Mouse (Mus musculus) gastrocnemius, postnatal 25 days (tissue): ENCODE results near the gene Sept14. TPM values are rescaled to one million over a fixed set of nuclear protein-coding genes. Genes with fewer than 3 reads are reported as not detected.

Source experiments
- DNase-seq: peaks from one replicate; pipeline ENCODE4 v3.0.0; 2022
- total RNA-seq, 2 experiments: library from RNA; stranded (reverse); gene quantifications; 1 replicate in 1 of 2; 2 replicates in 1 of 2; pipeline ENCODE4 v1.2.3; 2021

The Sept14 gene
- total RNA-seq, 2 experiments from 2014 or later = not detected

DNA sequence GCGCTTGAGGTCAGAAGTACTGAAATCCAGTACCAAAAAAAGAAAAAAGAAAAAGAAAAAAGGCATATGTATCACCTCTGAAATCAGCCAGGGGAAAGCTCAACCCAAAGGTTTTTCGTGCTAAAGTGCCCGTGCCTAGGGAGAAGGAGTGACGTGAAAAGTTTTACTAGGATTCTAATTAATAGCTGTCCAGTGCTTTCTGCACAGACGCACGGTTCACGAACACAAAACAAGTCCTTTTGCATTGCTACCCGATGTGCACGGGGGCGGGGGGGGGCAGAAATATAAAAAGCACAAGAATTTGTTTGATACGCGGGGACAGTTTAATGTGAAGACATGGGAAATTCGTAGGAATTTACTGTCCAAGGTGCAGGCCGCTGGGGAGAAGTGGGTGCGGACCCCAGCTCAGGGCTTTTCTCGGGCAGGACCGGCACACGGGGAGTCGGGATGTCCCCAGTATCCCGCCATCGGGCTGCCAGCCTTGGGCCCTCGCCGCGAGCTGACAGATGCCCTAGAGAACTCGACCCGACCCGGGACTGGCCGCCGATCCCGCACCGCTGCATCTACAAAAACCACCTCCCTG is 38.8 kb downstream of the Sept14 start:
- no peak for DNase-seq

DNA sequence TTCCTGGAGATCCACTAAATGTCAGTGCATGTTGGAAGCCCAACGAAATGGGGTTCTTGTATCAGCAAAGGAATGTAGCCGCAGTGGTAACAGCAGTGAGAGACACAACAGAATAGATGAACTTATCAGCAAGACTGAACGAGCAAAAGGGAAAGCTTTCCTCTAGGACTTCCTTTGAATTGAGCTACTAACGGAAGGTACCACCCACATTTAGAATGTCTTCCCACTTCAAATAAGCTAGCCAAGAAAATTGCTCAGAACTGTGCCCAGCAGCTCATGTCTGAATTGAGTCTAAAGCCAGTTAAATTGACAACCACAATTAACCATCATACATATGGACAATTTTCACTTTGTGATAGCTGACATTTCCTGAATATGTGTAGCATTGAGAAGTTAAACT is 40.5 kb downstream of the Sept14 start:
- no peak for DNase-seq

DNA sequence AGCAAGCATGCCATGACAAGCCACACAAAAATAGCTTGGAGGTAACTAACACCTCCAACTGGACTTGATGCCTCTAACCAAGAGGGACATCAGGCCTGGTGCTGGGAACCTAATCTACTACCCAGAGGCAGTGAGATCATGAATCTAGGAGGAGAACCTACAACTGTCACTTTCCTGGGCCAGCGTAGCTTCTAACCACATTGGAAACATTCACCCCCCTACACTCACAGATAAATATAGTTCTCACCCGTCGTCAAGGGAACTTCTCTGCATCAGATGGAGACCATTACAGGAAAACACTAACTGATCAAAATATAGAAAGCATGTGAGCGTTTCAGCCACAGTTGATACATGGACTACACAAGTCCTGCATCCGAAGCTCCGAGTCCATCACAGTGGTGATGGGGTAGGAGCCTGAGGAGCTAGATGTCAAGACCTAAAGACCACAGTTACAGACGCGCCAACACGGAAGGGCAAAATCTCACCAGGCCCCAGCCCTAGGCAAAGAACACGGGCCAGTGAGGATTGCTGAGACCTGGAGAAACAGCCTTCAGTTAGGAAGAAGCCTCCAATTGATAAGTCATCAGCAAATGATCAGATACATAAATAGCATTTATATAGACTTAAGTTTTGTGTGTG is 41.9 kb downstream of the Sept14 start:
- DNase-seq = no peak

DNA sequence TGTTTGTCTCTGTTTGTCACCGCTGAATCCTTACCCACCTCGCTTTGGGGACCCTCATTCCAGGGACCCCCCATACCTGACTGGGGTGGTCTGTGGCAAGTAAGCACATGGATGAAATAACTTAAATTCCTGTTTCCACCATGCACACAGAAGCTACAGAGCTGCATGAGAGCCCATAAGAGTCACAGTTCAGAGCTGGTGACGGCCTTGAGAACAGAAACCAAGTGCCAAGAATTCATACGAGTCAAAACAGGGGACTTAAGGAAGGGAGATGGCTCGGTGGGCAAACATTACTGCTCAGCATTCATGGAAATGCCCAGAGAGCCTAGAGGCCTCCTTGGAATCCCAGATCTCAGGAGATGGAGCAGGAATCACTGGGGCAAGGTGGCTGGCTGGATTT is 44.2 kb downstream of the Sept14 start:
- DNase-seq = no peak

DNA sequence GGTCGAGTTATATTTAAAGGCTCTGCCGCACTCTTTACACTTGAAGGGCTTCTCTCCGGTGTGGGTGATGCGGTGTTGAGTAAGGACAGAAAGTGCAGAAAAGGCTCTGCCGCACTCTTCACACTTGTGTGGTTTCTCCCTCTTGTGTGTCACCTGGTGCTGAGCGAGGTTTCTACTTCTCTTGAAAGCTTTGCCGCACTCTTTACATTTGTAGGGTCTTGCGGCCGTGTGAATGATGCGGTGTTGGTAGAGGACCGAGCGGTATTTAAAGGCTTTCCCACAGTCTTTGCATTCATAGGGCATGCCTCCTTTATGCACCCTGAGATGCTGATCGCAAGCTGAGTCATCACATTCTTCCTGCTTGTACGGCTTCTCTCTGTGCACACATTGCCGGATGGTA is 50.4 kb downstream of the Sept14 start:
- DNase-seq = no peak

DNA sequence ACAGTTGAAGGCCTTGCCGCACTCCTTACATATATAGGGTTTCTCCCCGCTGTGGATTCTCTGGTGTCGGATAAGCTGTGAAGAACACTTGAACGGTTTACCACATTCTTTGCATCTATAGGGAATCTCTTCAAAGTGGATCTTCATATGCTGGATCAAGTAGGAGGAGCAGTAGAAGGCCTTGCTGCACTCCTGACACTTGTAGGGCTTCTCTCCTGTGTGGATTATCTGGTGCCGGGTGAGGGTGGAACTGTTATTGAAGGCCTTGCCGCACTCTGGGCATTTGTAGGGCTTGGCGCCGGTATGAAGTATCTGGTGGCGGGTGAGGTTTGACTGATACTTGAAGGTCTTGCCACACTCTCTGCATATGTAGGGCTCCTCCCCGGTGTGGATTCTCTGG is 51.3 kb downstream of the Sept14 start:
- DNase-seq = no peak

DNA sequence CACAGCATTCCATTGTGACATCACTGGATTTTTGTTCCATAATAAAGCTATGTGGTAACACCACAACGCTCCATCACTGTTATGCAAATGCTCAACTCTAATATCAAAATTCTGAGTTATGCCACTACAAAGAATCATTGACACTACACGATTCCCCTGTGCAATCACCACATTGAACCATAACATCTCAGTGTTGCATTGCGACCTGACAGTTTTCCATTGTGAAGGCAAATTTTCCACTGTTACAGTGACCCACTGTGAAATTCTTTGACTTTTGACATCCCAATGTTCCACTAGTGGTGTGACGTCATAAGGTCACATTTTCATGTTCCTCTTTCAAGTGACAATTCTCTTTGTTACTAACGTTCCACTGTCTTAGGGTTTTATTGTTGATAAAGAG is 57.5 kb downstream of the Sept14 start:
- DNase-seq = no peak

Other genes with a start within 250 kb of the Sept14 start
- 10 to 100 TPM; 23.0 to 25.0 TPM for gene Sfswap, start 207.3 kb downstream of the Sept14 start, total RNA-seq
- under 1 TPM; 0.33 to 0.43 TPM for gene Mmp17, start 124.3 kb downstream of the Sept14 start, total RNA-seq
- gene Zfp11, start 38.4 kb downstream of the Sept14 start, total RNA-seq = 1 to 10 TPM; 1.8 TPM
- 10 to 100 TPM; 57.3 to 63.7 TPM for gene Mrps17, start 7.0 kb upstream of the Sept14 start, total RNA-seq
- 100 to 1,000 TPM; 510 to 555 TPM for gene Nipsnap2, start 16.6 kb upstream of the Sept14 start, total RNA-seq
- gene Psph, start 78.9 kb upstream of the Sept14 start, total RNA-seq = 10 to 100 TPM; 11.6 to 12.3 TPM
- gene Sumf2, start 138.5 kb upstream of the Sept14 start, total RNA-seq = 1 to 10 TPM; 8.4 to 8.6 TPM
- 100 to 1,000 TPM; 560 to 586 TPM for gene Chchd2, start 179.0 kb upstream of the Sept14 start, total RNA-seq
- 1 to 10 TPM in 1 of 2 experiments, under 1 TPM in 1; 0.19 to 1.1 TPM for gene Zbed5, start 187.2 kb upstream of the Sept14 start, total RNA-seq
- 100 to 1,000 TPM; 297 to 365 TPM for gene Phkg1, start 190.0 kb upstream of the Sept14 start, total RNA-seq
- 1 to 10 TPM in 1 of 2 experiments, not detected in 1; 1.2 TPM for gene Nupr1l, start 200.0 kb upstream of the Sept14 start, total RNA-seq
- gene Vkorc1l1, start 233.5 kb upstream of the Sept14 start, total RNA-seq = 10 to 100 TPM; 18.3 to 19.4 TPM